In the genomic region with DNA sequence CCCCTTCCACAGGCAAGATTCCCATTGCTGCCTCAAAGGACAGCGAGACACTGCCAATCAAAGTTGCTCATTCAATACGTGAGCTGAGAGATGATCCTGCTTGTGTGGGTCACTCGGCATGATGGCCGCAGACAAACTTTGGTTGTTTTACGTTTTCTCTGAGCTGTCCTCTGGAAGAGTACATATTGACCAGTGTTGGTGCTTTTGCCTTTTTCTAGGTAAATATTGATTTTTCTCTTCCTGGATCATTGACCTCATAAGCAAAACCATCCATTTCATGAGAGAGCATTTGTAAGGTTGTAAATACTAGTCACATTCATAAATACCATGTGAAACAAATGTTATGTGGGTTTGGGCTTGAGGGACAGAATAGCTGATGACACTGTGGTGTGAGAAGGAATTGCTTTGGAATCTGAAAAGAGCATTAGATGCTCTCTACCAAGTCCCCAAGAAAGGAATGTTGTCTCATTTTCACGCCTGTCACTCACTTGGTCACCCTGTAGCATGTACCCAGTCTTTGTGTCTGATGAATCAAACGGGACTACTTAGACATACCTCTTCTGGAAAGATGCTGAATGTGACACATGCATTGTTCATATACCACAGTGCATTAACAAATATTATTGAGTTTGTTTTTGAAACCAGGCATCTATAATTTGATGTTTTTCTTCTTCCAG, we compare ENCODE assay signal across 30 mouse cellular contexts.
A peak's percentile ranks its signal among the peaks of the same experiment; 100 is the strongest.
DNase-seq lines count a peak whose midpoint lies in the region; ATAC-seq lines count a peak whose summit lies in the region.
"Had no signal": no experiment of that assay in that cellular context is flagged by ENCODE, and none has a peak within 500 bp of the region (broad histone marks: within the 10 kb centered on the region; RNA-seq: fewer than 3 reads in every experiment).

No protein-coding gene starts in this region.

- DNase-seq in hindbrain, embryonic 10.5 days (ENCODE audit: low spot score): no peak
- peak; percentile 26 for DNase-seq in midbrain, embryonic 10.5 days (ENCODE audit: low spot score)
- peak; percentile 12 for DNase-seq in embryo, embryonic 9.5 days (ENCODE audit: extremely low spot score)
- peak; percentile 18 for DNase-seq in mesoderm, embryonic 11.5 days (ENCODE audit: low read depth, low spot score)
- DNase-seq in ovary, postnatal 14 days (ENCODE audit: low spot score): no peak
- DNase-seq: adrenal gland, adult 8-10 months; cerebellum, adult 2 months; cerebellum, postnatal 25 days; gastrocnemius, postnatal 25 days; heart, adult 11 months; heart, postnatal 36 days; kidney, adult 18-20 months; lung, adult 2 months; lung, postnatal 10 days; spleen, adult 18-20 months; thymus, adult 18-20 months; thymus, postnatal 25 days had no signal

- no peak overlapping the region for H3K9ac ChIP-seq in hindbrain, embryonic 16.5 days (ENCODE audit: low read depth, low read length)
- no peak overlapping the region for H3K9ac ChIP-seq in midbrain, embryonic 16.5 days (ENCODE audit: low read depth, low read length)
- H3K9ac ChIP-seq: forebrain, embryonic 13.5 days; heart, embryonic 15.5 days; hindbrain, embryonic 15.5 days; limb, embryonic 15.5 days; neural tube, embryonic 15.5 days had no signal

- no peak for ATAC-seq in hindbrain, embryonic 16.5 days
- ATAC-seq in midbrain, embryonic 16.5 days: no peak
- ATAC-seq in frontal cortex, adult (ENCODE audit: low TSS enrichment): no peak
- ATAC-seq: forebrain, embryonic 13.5 days had no signal

- peak overlapping the region; percentile 56; the same call in 1 of the 2 replicates for H3K27ac ChIP-seq in hindbrain, embryonic 10.5 days
- no peak overlapping the region for H3K27ac ChIP-seq in hindbrain, embryonic 16.5 days (ENCODE audit: low read depth, low read length)
- peak overlapping the region; percentile 68 for H3K27ac ChIP-seq in midbrain, embryonic 10.5 days (replicated peaks)
- H3K27ac ChIP-seq in midbrain, embryonic 16.5 days (ENCODE audit: low read length): no peak overlapping the region
- H3K27ac ChIP-seq: forebrain, embryonic 13.5 days; heart, embryonic 10.5 days; heart, embryonic 15.5 days; hindbrain, embryonic 15.5 days; kidney, postnatal 0 days; limb, embryonic 15.5 days; macrophage; neural tube, embryonic 15.5 days; stomach, postnatal 0 days had no signal

- no peaks in the 10 kb centered on the region for H3K9me3 ChIP-seq in hindbrain, embryonic 10.5 days
- no peaks in the 10 kb centered on the region for H3K9me3 ChIP-seq in hindbrain, embryonic 16.5 days (ENCODE audit: control insufficient read depth, low read length)
- H3K9me3 ChIP-seq in midbrain, embryonic 10.5 days (replicated peaks): no peaks in the 10 kb centered on the region
- H3K9me3 ChIP-seq in midbrain, embryonic 16.5 days (replicated peaks; ENCODE audit: control insufficient read depth, low read length, poor library complexity, severe bottlenecking): no peaks in the 10 kb centered on the region
- H3K9me3 ChIP-seq: forebrain, embryonic 13.5 days; heart, embryonic 10.5 days; heart, embryonic 15.5 days; hindbrain, embryonic 15.5 days; limb, embryonic 15.5 days; neural tube, embryonic 15.5 days had no signal

- no peak overlapping the region for H3K4me3 ChIP-seq in hindbrain, embryonic 10.5 days
- H3K4me3 ChIP-seq in hindbrain, embryonic 16.5 days (ENCODE audit: low read length): no peak overlapping the region
- H3K4me3 ChIP-seq in midbrain, embryonic 10.5 days: no peak overlapping the region
- H3K4me3 ChIP-seq in midbrain, embryonic 16.5 days (ENCODE audit: low read depth, low read length): no peak overlapping the region
- H3K4me3 ChIP-seq: forebrain, embryonic 13.5 days; heart, embryonic 10.5 days; heart, embryonic 15.5 days; hindbrain, embryonic 15.5 days; limb, embryonic 15.5 days; neural tube, embryonic 15.5 days had no signal

- WGBS in hindbrain, embryonic 10.5 days: 41% methylated on average over 7 of the region's 7 CpGs
- WGBS in hindbrain, embryonic 16.5 days: 49% methylated on average over 7 of the region's 7 CpGs
- WGBS in midbrain, embryonic 10.5 days: 48% methylated on average over 7 of the region's 7 CpGs
- 55% methylated on average over 7 of the region's 7 CpGs for whole genome bisulfite sequencing in midbrain, embryonic 16.5 days

- H3K36me3 ChIP-seq in hindbrain, embryonic 10.5 days: no peaks in the 10 kb centered on the region
- no peaks in the 10 kb centered on the region for H3K36me3 ChIP-seq in hindbrain, embryonic 16.5 days (ENCODE audit: control insufficient read depth, insufficient read depth, low read length)
- H3K36me3 ChIP-seq in midbrain, embryonic 10.5 days: no peaks in the 10 kb centered on the region
- H3K36me3 ChIP-seq in midbrain, embryonic 16.5 days (ENCODE audit: control insufficient read depth, insufficient read depth, low read length): no peaks in the 10 kb centered on the region
- H3K36me3 ChIP-seq: heart, embryonic 10.5 days; heart, embryonic 15.5 days; hindbrain, embryonic 15.5 days; limb, embryonic 15.5 days; neural tube, embryonic 15.5 days had no signal

- H3K4me1 ChIP-seq in hindbrain, embryonic 10.5 days (replicated peaks): peaks cover 28% of the 10 kb centered on the region
- no peaks in the 10 kb centered on the region for H3K4me1 ChIP-seq in hindbrain, embryonic 16.5 days (ENCODE audit: control insufficient read depth, insufficient read depth, low read depth, low read length)
- peaks cover 45% of the 10 kb centered on the region for H3K4me1 ChIP-seq in midbrain, embryonic 10.5 days
- H3K4me1 ChIP-seq in midbrain, embryonic 16.5 days (ENCODE audit: control insufficient read depth, insufficient read depth, low read length): no peaks in the 10 kb centered on the region
- H3K4me1 ChIP-seq: heart, embryonic 15.5 days had no signal

- no peaks in the 10 kb centered on the region for H3K27me3 ChIP-seq in hindbrain, embryonic 10.5 days (ENCODE audit: insufficient read depth, poor library complexity, severe bottlenecking)
- no peaks in the 10 kb centered on the region for H3K27me3 ChIP-seq in hindbrain, embryonic 16.5 days (replicated peaks; ENCODE audit: control insufficient read depth, insufficient read depth, low read length)
- no peaks in the 10 kb centered on the region for H3K27me3 ChIP-seq in midbrain, embryonic 10.5 days (ENCODE audit: low read depth, poor library complexity, severe bottlenecking)
- no peaks in the 10 kb centered on the region for H3K27me3 ChIP-seq in midbrain, embryonic 16.5 days (ENCODE audit: control insufficient read depth, insufficient read depth, low read depth, low read length)
- H3K27me3 ChIP-seq: CH12.LX; forebrain, embryonic 13.5 days; hindbrain, embryonic 15.5 days; limb, embryonic 15.5 days; neural tube, embryonic 15.5 days had no signal

- H3K4me2 ChIP-seq in hindbrain, embryonic 16.5 days (ENCODE audit: low read length): no peak overlapping the region
- H3K4me2 ChIP-seq in midbrain, embryonic 16.5 days (ENCODE audit: low read length): no peak overlapping the region
- H3K4me2 ChIP-seq: forebrain, embryonic 13.5 days; heart, embryonic 15.5 days; hindbrain, embryonic 15.5 days; limb, embryonic 15.5 days; neural tube, embryonic 15.5 days had no signal

Comparison
In these comparisons a context has a peak if more than half of its experiments do, and no peak if none do; other contexts are left out.
1. H3K27ac ChIP-seq: peak in hindbrain, embryonic 10.5 days (single experiment) and midbrain, embryonic 10.5 days (single experiment); none in hindbrain, embryonic 16.5 days (single experiment) and midbrain, embryonic 16.5 days (single experiment).
2. DNase-seq: peak in midbrain, embryonic 10.5 days (single experiment), embryo, embryonic 9.5 days (single experiment) and mesoderm, embryonic 11.5 days (single experiment); none in hindbrain, embryonic 10.5 days (single experiment) and ovary, postnatal 14 days (single experiment).